20 mouse cellular contexts compared by ENCODE assay signal in the genomic region with DNA sequence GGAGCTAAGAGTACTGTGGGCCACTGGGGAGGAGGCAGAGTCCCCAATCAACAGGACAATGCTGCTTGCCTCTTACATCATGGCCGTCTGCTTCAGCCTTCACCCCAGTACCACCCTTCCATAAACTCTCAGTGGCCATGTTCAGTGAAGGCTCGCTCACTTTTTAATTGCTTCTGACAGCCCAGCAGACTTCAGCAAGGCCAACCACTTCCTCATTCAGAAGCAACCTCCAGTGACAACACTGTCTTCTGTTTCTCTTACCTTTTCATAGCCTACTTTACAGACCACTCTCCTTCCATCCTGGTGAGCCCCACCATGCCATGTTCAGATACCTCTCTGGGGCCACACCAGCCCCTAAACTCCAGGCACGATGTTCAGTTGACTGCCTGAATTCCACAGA. TPM values are rescaled to one million over a fixed set of nuclear protein-coding genes. Genes with fewer than 3 reads are reported as not detected.
A peak's percentile ranks its signal among the peaks of the same experiment; 100 is the strongest.
DNase-seq lines count a peak whose midpoint lies in the region; ATAC-seq and TF ChIP-seq lines count a peak whose summit lies in the region.
"Had no signal": no experiment of that assay in that cellular context is flagged by ENCODE, and none has a peak within 500 bp of the region (broad histone marks: within the 10 kb centered on the region; RNA-seq: fewer than 3 reads in every experiment).

No protein-coding gene starts in this region.

- 66% methylated on average over 3 of the region's 3 CpGs for WGBS in heart, embryonic 10.5 days
- WGBS in liver, postnatal 0 days (ENCODE audit: insufficient replicate concordance): 43% methylated on average over 3 of the region's 3 CpGs
- 81% methylated on average over 3 of the region's 3 CpGs for WGBS in forebrain, embryonic 12.5 days

- TF ChIP-seq CTCF in liver, postnatal 0 days (IDR thresholded peaks at IDR 0.05; ENCODE audit: low read depth): no peak

- H3K27ac ChIP-seq in heart, embryonic 10.5 days: no peak overlapping the region
- H3K27ac ChIP-seq in liver, postnatal 0 days (ENCODE audit: low read depth): peak overlapping the region; percentile 39; the same call in 1 of the 2 replicates
- no peak overlapping the region for H3K27ac ChIP-seq in forebrain, embryonic 12.5 days
- H3K27ac ChIP-seq: forebrain, embryonic 15.5 days; gastrocnemius, adult 2 months; heart, adult 2 months; hindbrain, embryonic 15.5 days had no signal

- 0 out of 2 replicates have a peak, but pooled peaks cover 2% of the 10 kb centered on the region for H3K4me1 ChIP-seq in heart, embryonic 10.5 days
- H3K4me1 ChIP-seq in liver, postnatal 0 days (ENCODE audit: insufficient read depth): peaks cover 37% of the 10 kb centered on the region
- H3K4me1 ChIP-seq in forebrain, embryonic 12.5 days: no peaks in the 10 kb centered on the region
- H3K4me1 ChIP-seq: forebrain, embryonic 15.5 days; hindbrain, embryonic 15.5 days had no signal

- no peaks in the 10 kb centered on the region for H3K36me3 ChIP-seq in heart, embryonic 10.5 days
- no peaks in the 10 kb centered on the region for H3K36me3 ChIP-seq in liver, postnatal 0 days (replicated peaks; ENCODE audit: insufficient read depth, low read length)
- no peaks in the 10 kb centered on the region for H3K36me3 ChIP-seq in forebrain, embryonic 12.5 days (replicated peaks)
- H3K36me3 ChIP-seq: forebrain, embryonic 15.5 days; hindbrain, embryonic 15.5 days had no signal

- no peak for TF ChIP-seq EP300 in liver, postnatal 0 days (IDR thresholded peaks at IDR 0.05; ENCODE audit: low read depth)

- H3K9ac ChIP-seq in liver, postnatal 0 days (replicated peaks): no peak overlapping the region
- H3K9ac ChIP-seq in forebrain, embryonic 12.5 days: no peak overlapping the region
- H3K9ac ChIP-seq: forebrain, embryonic 15.5 days; hindbrain, embryonic 15.5 days; lung, embryonic 14.5 days had no signal

- no peaks in the 10 kb centered on the region for H3K27me3 ChIP-seq in heart, embryonic 10.5 days (ENCODE audit: insufficient read depth, poor library complexity, severe bottlenecking)
- no peaks in the 10 kb centered on the region for H3K27me3 ChIP-seq in liver, postnatal 0 days (ENCODE audit: insufficient read depth, low read length)
- no peaks in the 10 kb centered on the region for H3K27me3 ChIP-seq in forebrain, embryonic 12.5 days
- H3K27me3 ChIP-seq: forebrain, embryonic 15.5 days; hindbrain, embryonic 15.5 days had no signal

- H3K4me3 ChIP-seq in heart, embryonic 10.5 days: no peak overlapping the region
- H3K4me3 ChIP-seq in liver, postnatal 0 days (ENCODE audit: low read depth, low read length): no peak overlapping the region
- H3K4me3 ChIP-seq in forebrain, embryonic 12.5 days (replicated peaks): no peak overlapping the region
- H3K4me3 ChIP-seq: forebrain, embryonic 15.5 days; gastrocnemius, adult 2 months; heart, adult 2 months; hindbrain, embryonic 15.5 days had no signal

- no peak for ATAC-seq in liver, postnatal 0 days
- ATAC-seq in forebrain, embryonic 12.5 days (ENCODE audit: low FRiP score): no peak
- ATAC-seq: forebrain, embryonic 15.5 days had no signal

- peak; percentile 47 for DNase-seq in heart, embryonic 10.5 days (ENCODE audit: low spot score)
- DNase-seq in heart, postnatal 4 days: no peak
- peak; percentile 21 for DNase-seq in thymus, postnatal 25 days
- DNase-seq in thymus, postnatal 14 days: no peak
- DNase-seq in liver, postnatal 0 days: no peak
- DNase-seq in embryo, embryonic 11 days: no peak
- DNase-seq in kidney, postnatal 36 days: no peak
- DNase-seq: adrenal gland, postnatal 10 days; cerebellum, adult 9-10 months; gastrocnemius, adult 2 months; heart, adult 2 months; lung, embryonic 14.5 days had no signal

- H3K9me3 ChIP-seq in heart, embryonic 10.5 days: no peaks in the 10 kb centered on the region
- no peaks in the 10 kb centered on the region for H3K9me3 ChIP-seq in liver, postnatal 0 days (ENCODE audit: low read length)
- H3K9me3 ChIP-seq in forebrain, embryonic 12.5 days: no peaks in the 10 kb centered on the region
- H3K9me3 ChIP-seq: forebrain, embryonic 15.5 days; hindbrain, embryonic 15.5 days had no signal

- no peak overlapping the region for H3K4me2 ChIP-seq in liver, postnatal 0 days (ENCODE audit: low read depth, low read length)
- H3K4me2 ChIP-seq in forebrain, embryonic 12.5 days: no peak overlapping the region
- H3K4me2 ChIP-seq: forebrain, embryonic 15.5 days; hindbrain, embryonic 15.5 days; lung, embryonic 14.5 days had no signal

RNA-seq across cellular contexts. Expression of gene Psd4, which starts 16.3 kb away (rescaled TPM):
- 1.1 and 1.3 TPM in 2 replicates for polyA plus RNA-seq in heart, embryonic 10.5 days (2016; fragmentation: Nextera tagmentation; extraction: Ambion mirVana)
- total RNA-seq in heart, postnatal 4 days (2021): 1 to 10 TPM; 1.2 to 2.3 TPM
- polyA plus RNA-seq in liver, postnatal 0 days (2015; fragmentation: Nextera tagmentation; extraction: Ambion mirVana): 3.0 and 3.9 TPM in 2 replicates
- 0.29 and 1.0 TPM in 2 replicates for polyA plus RNA-seq in forebrain, embryonic 12.5 days (2016; fragmentation: Nextera tagmentation; extraction: Ambion mirVana)
- total RNA-seq: MEL had no signal

RNA-seq across cellular contexts. Expression of gene Il1rn, which starts 47.0 kb away (rescaled TPM):
- not detected in 2 replicates for polyA plus RNA-seq in heart, embryonic 10.5 days (2016; fragmentation: Nextera tagmentation; extraction: Ambion mirVana)
- under 1 TPM in 1 of 2 experiments, not detected in 1; 0.14 TPM for total RNA-seq in heart, postnatal 4 days (2021)
- polyA plus RNA-seq in liver, postnatal 0 days (2015; fragmentation: Nextera tagmentation; extraction: Ambion mirVana): 17.5 and 19.0 TPM in 2 replicates
- polyA plus RNA-seq in forebrain, embryonic 12.5 days (2016; fragmentation: Nextera tagmentation; extraction: Ambion mirVana): not detected in 2 replicates
- total RNA-seq: gastrocnemius, adult 2 months; layer of hippocampus, adult 18-20 months; left cerebral cortex, adult 18-20 months; megakaryocyte-erythroid progenitor cell, adult 5-6 weeks; MEL had no signal
- polyA plus RNA-seq: hindbrain, embryonic 15.5 days; neural tube, embryonic 14.5 days had no signal

Comparison
In these comparisons a context has a peak if more than half of its experiments do, and no peak if none do; other contexts are left out.
1. DNase-seq: peak in heart, embryonic 10.5 days (single experiment) and thymus, postnatal 25 days (single experiment); none in heart, postnatal 4 days (single experiment), thymus, postnatal 14 days (single experiment), liver, postnatal 0 days (single experiment), embryo, embryonic 11 days (single experiment) and kidney, postnatal 36 days (0 of 2).
2. RNA of gene Il1rn, which starts 47.0 kb away (polyA plus RNA-seq): 17.5 to 19.0 TPM in liver, postnatal 0 days; not detected in forebrain, embryonic 12.5 days and not detected in heart, embryonic 10.5 days; every median in the first group is over 10 times any median in the second.